ENCODE assay signal across 10 mouse cellular contexts in genomic region chr5:24952842-24953741, GRCm38 (mm10).
DNase-seq lines count a peak whose midpoint lies in the region; ATAC-seq lines count a peak whose summit lies in the region.
"Had no signal": no experiment of that assay in that cellular context is flagged by ENCODE, and none has a peak within 500 bp of the region (broad histone marks: within the 10 kb centered on the region; RNA-seq: fewer than 3 reads in every experiment).

No protein-coding gene starts in this region.

- H3K4me3 ChIP-seq in hindbrain, embryonic 10.5 days, result no peak overlapping the region
- H3K4me3 ChIP-seq in hindbrain, embryonic 11.5 days (ENCODE audit: low read depth, low read length), result no peak overlapping the region
- no peak overlapping the region for H3K4me3 ChIP-seq in hindbrain, embryonic 14.5 days (replicated peaks; ENCODE audit: low read length)
- H3K4me3 ChIP-seq: limb, embryonic 15.5 days; stomach, embryonic 15.5 days had no signal

- ATAC-seq in hindbrain, embryonic 11.5 days (ENCODE audit: low FRiP score), result no peak
- peak; percentile 48 for ATAC-seq in hindbrain, embryonic 14.5 days (ENCODE audit: low FRiP score)

- H3K9me3 ChIP-seq in hindbrain, embryonic 10.5 days, result no peaks in the 10 kb centered on the region
- no peaks in the 10 kb centered on the region for H3K9me3 ChIP-seq in hindbrain, embryonic 11.5 days (ENCODE audit: control insufficient read depth, low read length)
- H3K9me3 ChIP-seq in hindbrain, embryonic 14.5 days (ENCODE audit: control insufficient read depth, low read length), result no peaks in the 10 kb centered on the region
- H3K9me3 ChIP-seq: limb, embryonic 15.5 days; stomach, embryonic 15.5 days had no signal

- WGBS in hindbrain, embryonic 10.5 days, result 74% methylated on average over 16 of the region's 16 CpGs
- 74% methylated on average over 16 of the region's 16 CpGs for WGBS in hindbrain, embryonic 11.5 days
- 60% methylated on average over 16 of the region's 16 CpGs for WGBS in hindbrain, embryonic 14.5 days

- no peaks in the 10 kb centered on the region for H3K36me3 ChIP-seq in hindbrain, embryonic 10.5 days
- no peaks in the 10 kb centered on the region for H3K36me3 ChIP-seq in hindbrain, embryonic 11.5 days (ENCODE audit: control insufficient read depth, insufficient read depth, low read length)
- H3K36me3 ChIP-seq in hindbrain, embryonic 14.5 days (replicated peaks; ENCODE audit: control insufficient read depth, insufficient read depth), result no peaks in the 10 kb centered on the region
- H3K36me3 ChIP-seq: limb, embryonic 15.5 days; stomach, embryonic 15.5 days had no signal

- no peak overlapping the region for H3K4me2 ChIP-seq in hindbrain, embryonic 11.5 days (replicated peaks; ENCODE audit: low read depth, low read length)
- no peak overlapping the region for H3K4me2 ChIP-seq in hindbrain, embryonic 14.5 days (replicated peaks)
- H3K4me2 ChIP-seq: limb, embryonic 15.5 days; stomach, embryonic 15.5 days had no signal

- H3K4me1 ChIP-seq in hindbrain, embryonic 10.5 days (replicated peaks), result peaks cover 15% of the 10 kb centered on the region
- no peaks in the 10 kb centered on the region for H3K4me1 ChIP-seq in hindbrain, embryonic 11.5 days (replicated peaks; ENCODE audit: control insufficient read depth, insufficient read depth, low read length)
- no peaks in the 10 kb centered on the region for H3K4me1 ChIP-seq in hindbrain, embryonic 14.5 days (replicated peaks; ENCODE audit: control insufficient read depth, insufficient read depth, low read length)
- H3K4me1 ChIP-seq: limb, embryonic 15.5 days; stomach, embryonic 15.5 days had no signal

- no peak for DNase-seq in hindbrain, embryonic 10.5 days (ENCODE audit: low spot score)
- no peak for DNase-seq in hindbrain, embryonic 11.5 days (ENCODE audit: low spot score)
- DNase-seq in thymus, postnatal 0 days (ENCODE audit: low spot score), result peak; percentile 48
- DNase-seq in thymus, postnatal 14 days, result no peak
- DNase-seq in hindbrain, embryonic 14.5 days (ENCODE audit: low spot score), result peak; percentile 38
- DNase-seq in gastrocnemius, adult 8-10 months (ENCODE audit: low spot score in 2 of 2), result no peak
- no peak for DNase-seq in lung, postnatal 25 days (ENCODE audit: low spot score)
- no peak for DNase-seq in embryo, embryonic 10.5 days (ENCODE audit: low spot score)

- 0 out of 2 replicates have a peak overlapping the region, but pooled peaks have one; percentile 12 for H3K27ac ChIP-seq in hindbrain, embryonic 10.5 days
- no peak overlapping the region for H3K27ac ChIP-seq in hindbrain, embryonic 11.5 days (ENCODE audit: low read depth, low read length)
- no peak overlapping the region for H3K27ac ChIP-seq in hindbrain, embryonic 14.5 days
- H3K27ac ChIP-seq: limb, embryonic 15.5 days; stomach, embryonic 15.5 days had no signal

- no peak overlapping the region for H3K9ac ChIP-seq in hindbrain, embryonic 11.5 days (ENCODE audit: low read depth, low read length)
- H3K9ac ChIP-seq in hindbrain, embryonic 14.5 days, result no peak overlapping the region
- H3K9ac ChIP-seq: limb, embryonic 15.5 days; stomach, embryonic 15.5 days had no signal

- H3K27me3 ChIP-seq in hindbrain, embryonic 10.5 days (ENCODE audit: insufficient read depth, poor library complexity, severe bottlenecking), result no peaks in the 10 kb centered on the region
- H3K27me3 ChIP-seq in hindbrain, embryonic 11.5 days (ENCODE audit: control insufficient read depth, insufficient read depth, low read length), result no peaks in the 10 kb centered on the region
- H3K27me3 ChIP-seq in hindbrain, embryonic 14.5 days (ENCODE audit: control insufficient read depth, insufficient read depth, low read length), result no peaks in the 10 kb centered on the region
- H3K27me3 ChIP-seq: limb, embryonic 15.5 days; stomach, embryonic 15.5 days had no signal

Comparison
In these comparisons a context has a peak if more than half of its experiments do, and no peak if none do; other contexts are left out.
1. DNase-seq: peak in thymus, postnatal 0 days (single experiment) and hindbrain, embryonic 14.5 days (single experiment); none in hindbrain, embryonic 10.5 days (single experiment), hindbrain, embryonic 11.5 days (single experiment), thymus, postnatal 14 days (single experiment), gastrocnemius, adult 8-10 months (0 of 2), lung, postnatal 25 days (single experiment) and embryo, embryonic 10.5 days (single experiment).